Mouse (Mus musculus): ENCODE measurements at regions not wholly inside any gene's neighbourhood (a gene's known extent, or its start where the extent isn't known, plus 50 kb on each side); places are given as distances from the start of the nearest gene placed in this dataset.

DNA sequence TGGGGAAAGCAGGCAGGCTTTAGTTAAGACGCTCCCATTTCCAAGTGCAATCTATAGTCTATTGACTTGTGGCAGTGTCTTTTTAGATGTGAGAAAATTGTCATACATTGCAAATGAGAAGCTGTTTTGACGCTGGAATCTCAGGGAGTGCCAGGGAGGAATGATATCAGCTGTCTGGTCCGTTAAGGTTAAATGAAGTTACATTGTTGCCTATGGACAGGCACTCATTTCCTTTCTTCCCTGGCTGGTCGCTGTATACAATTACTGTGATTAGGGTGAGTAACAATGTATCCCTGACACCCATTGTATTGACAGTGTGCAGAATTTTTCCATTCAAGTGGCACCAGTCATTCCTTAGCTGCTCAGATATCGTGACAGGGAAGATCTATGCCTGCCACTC is 168.3 kb downstream of the Gpat3 start:
- WGBS (ENCODE audit: insufficient replicate concordance): 58% methylated on average over 5 of the region's 5 CpGs
- no peak for ATAC-seq

DNA sequence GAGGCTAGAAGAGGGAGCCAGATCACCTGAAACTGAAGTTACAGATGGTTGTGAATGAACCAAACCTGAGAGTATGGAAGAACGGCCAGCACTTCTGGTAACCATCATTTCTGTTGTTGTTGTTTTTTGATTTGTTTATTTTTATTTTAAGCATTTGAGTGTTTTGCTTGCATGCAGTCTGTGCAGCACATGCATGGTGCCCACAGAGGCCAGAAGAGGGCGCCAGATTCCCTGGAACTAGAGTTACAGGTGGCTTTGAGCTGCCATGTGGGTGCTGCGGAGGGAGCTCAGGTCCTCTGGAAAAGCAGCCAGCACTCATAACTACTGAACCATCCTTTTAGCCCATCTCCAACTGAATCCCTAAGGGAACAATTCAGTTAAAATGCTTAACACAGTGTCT is 159.7 kb downstream of the Gpat3 start:
- Histone ChIP-seq H3K4me3 (no peak overlapping the region), H3K9me3 (replicated peaks) (no peaks in the 10 kb centered on the region), H3K36me3 (no peaks in the 10 kb centered on the region), H3K4me2 (no peak overlapping the region), H3K27me3 (replicated peaks) (no peaks in the 10 kb centered on the region), H3K4me1 (no peaks in the 10 kb centered on the region), H3K27ac (no peak overlapping the region), H3K9ac (no peak overlapping the region)
- no peak for ATAC-seq
- 52% methylated on average over 3 of the region's 3 CpGs for WGBS (ENCODE audit: insufficient replicate concordance)

More for the DNA sequence above, 168.3 kb downstream of the Gpat3 start:
- H3K27me3 ChIP-seq (replicated peaks): no peaks in the 10 kb centered on the region
- H3K4me1 ChIP-seq: no peaks in the 10 kb centered on the region
- no peak overlapping the region for H3K4me3 ChIP-seq
- no peak overlapping the region for H3K4me2 ChIP-seq
- no peak overlapping the region for H3K9ac ChIP-seq
- no peak overlapping the region for H3K27ac ChIP-seq
- no peaks in the 10 kb centered on the region for H3K36me3 ChIP-seq
- no peaks in the 10 kb centered on the region for H3K9me3 ChIP-seq (replicated peaks)

DNA sequence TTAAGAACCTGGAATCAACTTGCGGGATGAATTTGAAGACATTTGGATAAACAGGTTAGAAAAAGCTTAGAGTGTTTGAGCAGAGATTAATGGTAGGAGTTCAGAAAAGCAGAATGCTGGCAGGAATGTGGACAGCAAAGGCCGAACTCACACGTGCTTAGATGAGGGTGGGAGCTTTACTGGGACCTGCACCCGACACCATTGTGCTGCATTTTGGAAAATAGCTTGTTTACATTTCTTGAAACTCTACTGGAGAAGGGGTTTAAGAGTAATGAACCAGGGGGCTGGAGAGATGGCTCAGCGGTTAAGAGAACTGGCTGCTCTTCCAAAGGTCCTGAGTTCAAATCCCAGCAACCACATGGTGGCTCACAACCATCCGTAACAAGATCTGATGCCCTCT is 154.9 kb downstream of the Gpat3 start:
- H3K4me2 ChIP-seq: no peak overlapping the region
- WGBS (ENCODE audit: insufficient replicate concordance): 81% methylated on average over 6 of the region's 6 CpGs
- no peak overlapping the region for H3K27ac ChIP-seq
- H3K27me3 ChIP-seq (replicated peaks): no peaks in the 10 kb centered on the region
- H3K9me3 ChIP-seq (replicated peaks): no peaks in the 10 kb centered on the region
- no peaks in the 10 kb centered on the region for H3K36me3 ChIP-seq
- H3K4me3 ChIP-seq: no peak overlapping the region
- no peaks in the 10 kb centered on the region for H3K4me1 ChIP-seq
- H3K9ac ChIP-seq: no peak overlapping the region
- ATAC-seq: no peak

DNA sequence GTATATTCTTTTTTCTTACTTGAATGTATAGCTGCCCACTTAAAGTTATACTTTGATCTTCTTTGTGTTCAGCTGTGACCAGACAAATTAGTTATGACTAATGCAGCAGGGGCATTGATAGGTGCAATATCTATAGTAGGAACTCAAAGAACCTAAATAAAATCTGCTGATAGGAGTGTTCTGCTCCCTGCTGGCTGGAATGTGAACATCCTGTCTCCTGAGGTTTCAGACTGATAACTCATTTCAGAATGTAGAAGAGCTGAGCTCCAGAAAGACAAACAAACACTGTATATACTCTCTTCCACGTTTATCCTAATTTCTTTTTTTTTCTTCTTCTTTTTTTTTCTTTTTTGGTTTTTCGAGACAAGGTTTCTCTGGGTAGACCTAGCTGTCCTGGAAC is 146.9 kb downstream of the Gpat3 start:
- Histone ChIP-seq H3K4me1 (no peaks in the 10 kb centered on the region), H3K9ac (no peak overlapping the region), H3K4me3 (no peak overlapping the region), H3K36me3 (no peaks in the 10 kb centered on the region), H3K9me3 (replicated peaks) (no peaks in the 10 kb centered on the region), H3K4me2 (no peak overlapping the region), H3K27me3 (replicated peaks) (no peaks in the 10 kb centered on the region), H3K27ac (no peak overlapping the region)
- 52% methylated on average over 2 of the region's 2 CpGs for WGBS (ENCODE audit: insufficient replicate concordance)
- ATAC-seq: no peak

DNA sequence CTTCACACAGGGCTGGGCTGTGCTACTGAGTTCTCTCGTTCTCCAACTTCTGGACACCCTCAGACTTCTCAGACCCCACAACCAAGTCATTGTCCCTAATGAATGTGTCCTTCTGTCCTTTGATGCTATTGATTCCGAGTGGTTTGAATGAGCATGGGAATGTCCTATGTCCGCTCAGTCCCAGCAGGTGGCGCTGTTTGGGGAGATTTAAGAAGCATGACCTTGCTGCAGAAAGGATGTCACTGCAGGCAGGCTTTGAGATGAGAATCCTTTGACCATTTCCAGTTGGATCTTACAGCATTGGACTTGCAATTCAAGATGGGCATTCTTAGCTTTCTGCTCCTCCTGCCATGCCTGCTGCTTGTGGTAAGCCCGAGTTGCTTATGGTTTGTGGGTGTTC is 146.1 kb downstream of the Gpat3 start:
- H3K36me3 ChIP-seq: no peaks in the 10 kb centered on the region
- no peak overlapping the region for H3K27ac ChIP-seq
- no peak overlapping the region for H3K4me2 ChIP-seq
- no peak overlapping the region for H3K9ac ChIP-seq
- no peaks in the 10 kb centered on the region for H3K27me3 ChIP-seq (replicated peaks)
- no peak overlapping the region for H3K4me3 ChIP-seq
- WGBS (ENCODE audit: insufficient replicate concordance): 20% methylated on average over 5 of the region's 5 CpGs
- no peak for ATAC-seq
- no peaks in the 10 kb centered on the region for H3K4me1 ChIP-seq
- no peaks in the 10 kb centered on the region for H3K9me3 ChIP-seq (replicated peaks)

DNA sequence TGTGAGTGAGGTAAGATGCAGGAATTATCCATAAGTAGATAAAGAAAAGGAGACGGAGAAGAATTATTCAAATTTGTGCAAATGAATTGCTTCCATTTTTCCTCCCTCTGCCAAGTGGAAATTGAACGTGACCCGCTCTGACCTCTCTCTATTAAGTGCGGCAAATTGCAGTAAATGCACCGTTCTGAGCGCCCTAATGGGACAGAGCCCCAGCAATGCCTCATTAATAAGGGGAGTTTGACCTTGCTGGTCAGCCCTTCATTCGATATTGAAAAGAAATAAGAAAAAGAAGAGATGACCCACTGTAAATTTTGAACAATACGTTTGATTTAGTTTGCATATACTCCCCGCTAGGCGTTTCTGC is 137.0 kb downstream of the Gpat3 start:
- H3K36me3 ChIP-seq: no peaks in the 10 kb centered on the region
- no peak overlapping the region for H3K9ac ChIP-seq
- H3K27ac ChIP-seq: no peak overlapping the region
- no peaks in the 10 kb centered on the region for H3K9me3 ChIP-seq (replicated peaks)
- no peak overlapping the region for H3K4me3 ChIP-seq
- H3K4me2 ChIP-seq: no peak overlapping the region
- 78% methylated on average over 10 of the region's 10 CpGs for WGBS (ENCODE audit: insufficient replicate concordance)
- no peaks in the 10 kb centered on the region for H3K4me1 ChIP-seq
- no peak for ATAC-seq
- H3K27me3 ChIP-seq (replicated peaks): no peaks in the 10 kb centered on the region

DNA sequence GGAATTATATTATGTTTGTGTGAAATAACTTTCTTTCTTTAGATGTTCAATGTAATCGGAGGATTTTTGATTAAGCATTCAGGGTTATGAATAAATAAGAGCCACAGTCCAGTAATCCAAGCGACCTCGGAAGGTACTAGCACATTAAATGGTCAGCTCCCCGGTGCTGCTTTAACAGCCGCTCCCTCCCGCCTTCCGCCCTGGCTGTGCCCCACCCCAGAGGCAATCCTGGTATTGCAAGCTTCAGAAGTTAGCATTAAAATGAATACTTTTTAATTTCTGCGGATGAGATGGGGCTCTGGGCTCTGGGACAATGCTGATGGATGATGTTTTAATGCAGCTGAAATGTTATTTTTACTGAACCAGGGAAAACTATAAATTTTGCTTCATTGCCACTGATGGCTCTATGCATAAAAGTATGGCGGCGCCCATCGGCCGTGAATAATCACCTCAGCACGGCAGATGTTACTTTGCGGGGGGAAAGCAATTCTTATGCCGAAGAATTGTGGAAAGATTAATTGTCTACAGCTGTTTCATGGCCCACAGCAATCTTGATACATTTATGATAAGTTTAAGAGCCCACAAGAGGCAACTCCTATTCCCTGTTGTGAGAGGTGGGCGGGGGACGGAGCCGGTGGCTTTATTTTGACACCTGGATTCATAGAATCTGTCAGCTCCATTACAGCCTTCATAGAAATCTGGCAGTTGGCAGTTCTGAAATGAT is 136.5 kb downstream of the Gpat3 start:
- Histone ChIP-seq H3K9ac (no peak overlapping the region), H3K27ac (no peak overlapping the region), H3K4me2 (no peak overlapping the region), H3K27me3 (replicated peaks) (no peaks in the 10 kb centered on the region), H3K4me3 (no peak overlapping the region), H3K9me3 (replicated peaks) (no peaks in the 10 kb centered on the region), H3K36me3 (no peaks in the 10 kb centered on the region), H3K4me1 (no peaks in the 10 kb centered on the region)
- no peak for ATAC-seq
- 82% methylated on average over 18 of the region's 18 CpGs for WGBS (ENCODE audit: insufficient replicate concordance)

DNA sequence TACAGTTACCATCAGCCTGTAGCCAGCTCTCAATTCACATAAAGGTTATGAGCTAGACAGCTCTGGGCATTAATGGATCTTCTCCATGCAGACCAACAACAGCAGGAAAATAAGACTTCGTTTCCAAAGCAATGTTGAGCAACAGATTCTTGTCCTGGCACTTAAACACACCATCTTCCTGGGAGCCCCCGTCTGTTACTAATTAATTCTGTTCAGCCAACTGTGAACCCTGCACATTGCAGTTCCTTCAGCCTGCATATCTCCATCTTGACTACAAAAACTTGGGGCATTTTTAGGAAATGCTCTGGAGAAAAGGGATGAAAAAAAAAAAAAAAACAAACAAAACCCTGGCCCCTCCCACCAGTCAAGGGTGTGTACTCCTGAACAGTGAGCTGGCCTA is 131.2 kb downstream of the Gpat3 start:
- no peak overlapping the region for H3K27ac ChIP-seq
- no peak for ATAC-seq

DNA sequence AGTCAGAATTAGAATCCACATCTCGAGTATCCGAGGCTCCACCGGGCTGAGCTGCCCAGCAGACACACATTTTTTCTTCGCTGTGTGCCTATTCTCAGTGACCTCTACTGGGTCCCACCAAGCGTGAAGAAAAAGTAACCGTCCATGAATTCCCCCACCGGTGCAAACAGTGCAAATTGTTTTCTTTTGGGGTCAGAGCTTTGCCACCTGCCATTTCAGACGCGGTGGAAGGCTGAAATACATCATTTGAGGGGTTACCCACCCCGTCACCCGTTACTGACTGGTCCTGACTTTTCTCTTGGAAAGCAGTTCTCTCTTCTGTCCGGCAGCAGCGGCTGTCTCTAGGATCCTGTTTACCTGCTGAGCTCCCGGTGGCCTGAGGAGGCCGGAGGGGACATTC is 105.7 kb downstream of the Gpat3 start:
- H3K4me1 ChIP-seq: no peaks in the 10 kb centered on the region
- H3K4me2 ChIP-seq: no peak overlapping the region
- H3K36me3 ChIP-seq: no peaks in the 10 kb centered on the region
- no peaks in the 10 kb centered on the region for H3K27me3 ChIP-seq (replicated peaks)
- H3K9me3 ChIP-seq (replicated peaks): no peaks in the 10 kb centered on the region
- H3K4me3 ChIP-seq: no peak overlapping the region
- no peak overlapping the region for H3K9ac ChIP-seq
- H3K27ac ChIP-seq: no peak overlapping the region
- ATAC-seq: no peak
- WGBS (ENCODE audit: insufficient replicate concordance): 66% methylated on average over 15 of the region's 15 CpGs

More for the DNA sequence above, 131.2 kb downstream of the Gpat3 start:
- no peak overlapping the region for H3K4me3 ChIP-seq
- no peaks in the 10 kb centered on the region for H3K4me1 ChIP-seq
- H3K36me3 ChIP-seq: no peaks in the 10 kb centered on the region
- 0 out of 2 replicates have a peak, but pooled peaks cover 4% of the 10 kb centered on the region for H3K9me3 ChIP-seq (replicated peaks)
- no peaks in the 10 kb centered on the region for H3K27me3 ChIP-seq (replicated peaks)
- H3K4me2 ChIP-seq: no peak overlapping the region
- no peak overlapping the region for H3K9ac ChIP-seq
- WGBS (ENCODE audit: insufficient replicate concordance): 59% methylated on average over 2 of the region's 2 CpGs
